Mouse (Mus musculus) adrenal gland, adult 2 months (tissue): ENCODE measurements around the gene Ppa2. TPM values are rescaled to one million over a fixed set of nuclear protein-coding genes. Genes with fewer than 3 reads are reported as not detected.

Experiments used
- DNase-seq: peaks from one replicate; pipeline ENCODE4 v3.0.0; 2021
- polyA plus RNA-seq: library from polyadenylated mRNA; depleted of rRNA; stranded (reverse); fragments of >200 nt; gene quantifications from 2 replicates; pipeline ENCODE4 v1.2.3, GENCODE M21; 2012; rRNA removed
- total RNA-seq, 2 experiments: library from RNA; stranded (reverse); gene quantifications; 2 replicates each; pipeline ENCODE4 v1.2.3; 2021

Ppa2 gene
- total and polyA plus RNA-seq, 3 experiments = 55.8 to 213 (median 71.8) TPM

DNA sequence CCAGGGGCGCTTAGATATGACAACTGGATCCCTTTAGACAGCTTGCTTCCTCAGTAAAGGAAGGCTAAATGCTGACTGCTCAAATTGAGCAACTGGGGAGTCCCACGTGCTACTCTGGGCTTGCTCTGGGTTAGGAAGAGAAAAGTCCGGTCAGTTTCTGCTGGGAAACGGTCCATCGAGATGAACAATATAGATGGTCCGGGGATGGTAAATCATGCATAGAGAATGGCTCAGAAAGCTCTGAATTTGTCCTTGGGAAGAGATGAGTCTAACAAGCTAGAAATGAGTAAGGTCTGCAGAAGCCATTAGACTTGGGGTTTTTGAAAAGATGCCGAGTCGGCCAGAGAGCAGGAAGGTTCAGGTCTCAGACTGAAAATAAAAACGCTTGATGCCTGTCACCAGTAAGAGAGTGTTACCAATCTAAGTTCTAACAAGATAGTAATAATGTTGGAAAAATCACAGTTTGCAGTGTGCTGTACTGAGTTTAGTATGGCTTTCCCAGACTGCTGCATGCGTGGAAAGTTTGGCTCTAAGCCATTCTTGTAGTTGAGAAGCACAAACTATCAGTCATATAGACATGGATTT lies 80.0 kb downstream of the Ppa2 start:
- DNase-seq = no peak

DNA sequence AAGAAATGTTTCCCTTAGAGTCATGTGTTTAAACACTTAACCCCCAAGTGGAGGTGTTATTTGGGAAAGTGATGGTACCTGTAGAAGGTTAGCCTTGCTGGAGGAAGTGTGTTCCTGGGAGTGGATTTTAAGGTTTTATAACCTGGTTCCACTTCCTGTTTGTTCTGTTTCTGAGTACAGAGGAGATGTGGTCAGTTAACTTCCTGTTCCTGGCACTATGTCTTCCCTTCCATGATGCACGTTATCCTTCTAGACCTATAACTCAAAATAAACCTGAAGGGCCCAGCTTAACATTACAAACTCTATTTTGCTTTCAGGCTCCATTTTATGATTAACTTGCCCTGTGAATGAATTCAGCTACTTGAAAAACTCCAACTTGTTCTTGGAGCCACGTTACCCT lies 84.6 kb downstream of the Ppa2 start:
- DNase-seq = no peak

DNA sequence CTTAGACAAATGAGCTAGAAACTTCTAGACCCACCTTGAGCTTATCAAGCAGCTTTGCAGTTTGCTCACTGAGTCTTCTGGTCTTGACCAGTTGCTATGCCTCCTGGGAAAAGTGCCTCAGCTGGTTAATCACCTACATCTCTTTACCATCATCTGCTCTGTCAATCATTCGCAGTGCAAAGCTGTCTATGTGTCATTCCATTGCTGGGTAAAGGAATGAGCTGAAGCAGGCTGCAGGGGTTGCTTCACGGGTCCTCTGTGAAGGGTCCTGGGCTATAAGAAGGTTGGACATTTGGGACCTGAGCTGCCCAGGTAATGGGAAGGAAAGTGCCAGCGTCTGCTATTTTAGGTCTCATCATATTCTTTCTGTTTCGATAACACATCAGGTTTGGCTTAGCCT lies 93.9 kb downstream of the Ppa2 start:
- no peak for DNase-seq

DNA sequence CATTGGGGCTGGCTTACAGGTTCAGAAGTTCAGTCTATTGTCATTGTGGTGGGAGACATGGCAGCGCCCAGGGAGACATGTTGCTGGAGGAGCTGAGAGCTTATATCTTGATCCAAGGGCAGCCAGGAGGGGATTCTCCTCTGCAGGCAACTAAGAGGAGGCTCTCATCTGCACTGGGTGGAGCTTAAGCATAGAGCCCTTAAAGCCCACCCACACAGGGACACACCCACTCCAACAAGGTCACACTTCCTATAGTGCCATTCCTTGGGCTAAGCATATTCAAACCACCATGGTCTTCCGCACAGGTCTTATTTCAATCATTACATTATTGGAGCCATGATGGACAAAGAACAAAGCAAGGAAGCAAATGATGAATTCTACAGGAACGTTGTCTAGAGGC lies 95.7 kb downstream of the Ppa2 start:
- no peak for DNase-seq

DNA sequence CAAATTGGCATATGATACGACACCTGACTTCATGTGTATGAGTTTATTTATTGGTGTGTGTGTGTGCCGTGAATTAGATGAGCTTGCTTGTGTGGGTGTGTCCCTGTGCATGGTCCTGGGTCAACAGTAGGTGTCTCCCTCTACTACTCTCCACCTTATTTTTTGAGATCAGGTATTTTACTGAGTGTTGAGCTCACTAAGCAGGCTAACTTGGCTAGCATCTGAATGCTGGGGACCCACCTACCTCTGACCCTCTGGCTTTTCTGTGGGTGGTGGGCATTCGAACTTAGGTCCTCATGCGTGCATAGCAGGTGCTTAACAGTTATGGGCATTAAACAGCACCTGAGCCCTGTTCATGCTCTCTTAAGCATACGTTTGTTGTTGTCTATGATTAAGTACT lies 96.3 kb downstream of the Ppa2 start:
- DNase-seq = no peak

- no peak for DNase-seq
Measured at GRCm38 (mm10) chr3:133411123-133411675, 101.3 kb downstream of the Ppa2 start.

DNA sequence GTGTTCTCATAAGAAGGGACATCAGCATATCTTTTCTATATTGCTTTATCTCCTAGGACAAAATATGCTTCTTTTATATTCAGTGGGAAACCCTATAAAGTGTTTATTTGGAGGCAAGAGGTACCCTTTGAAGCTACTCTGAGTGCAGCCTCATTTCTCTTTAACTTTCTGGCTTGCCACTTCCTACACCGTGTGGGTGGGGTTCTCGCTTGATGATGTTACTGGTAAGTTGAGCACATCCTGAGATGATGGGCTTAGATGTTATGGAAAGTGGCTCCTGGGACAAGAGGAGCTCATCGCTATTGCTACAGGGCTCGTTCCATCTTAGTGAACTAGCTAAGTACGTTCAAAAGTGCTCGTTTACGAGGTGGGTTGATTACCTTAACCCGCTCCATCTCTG lies 101.9 kb downstream of the Ppa2 start:
- no peak for DNase-seq

DNA sequence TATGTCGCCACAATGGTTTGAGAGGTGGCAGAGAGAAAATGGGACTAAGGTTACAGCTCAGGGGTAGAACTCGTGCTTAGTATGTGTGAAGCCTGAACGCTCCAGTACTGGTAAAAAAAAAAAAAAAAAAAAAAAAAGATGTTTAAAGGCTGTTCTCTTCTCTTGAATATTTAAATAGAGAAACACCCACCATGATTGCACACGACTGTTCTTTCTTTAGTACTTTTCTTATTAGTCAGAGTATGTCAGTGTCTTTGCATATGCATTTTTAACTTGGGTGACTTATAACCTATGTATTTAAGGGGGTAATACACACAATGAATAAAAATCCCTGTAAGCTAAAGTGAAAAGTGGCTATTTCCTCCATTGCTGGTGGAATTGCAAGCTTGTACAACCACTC lies 104.8 kb downstream of the Ppa2 start:
- no peak for DNase-seq

DNA sequence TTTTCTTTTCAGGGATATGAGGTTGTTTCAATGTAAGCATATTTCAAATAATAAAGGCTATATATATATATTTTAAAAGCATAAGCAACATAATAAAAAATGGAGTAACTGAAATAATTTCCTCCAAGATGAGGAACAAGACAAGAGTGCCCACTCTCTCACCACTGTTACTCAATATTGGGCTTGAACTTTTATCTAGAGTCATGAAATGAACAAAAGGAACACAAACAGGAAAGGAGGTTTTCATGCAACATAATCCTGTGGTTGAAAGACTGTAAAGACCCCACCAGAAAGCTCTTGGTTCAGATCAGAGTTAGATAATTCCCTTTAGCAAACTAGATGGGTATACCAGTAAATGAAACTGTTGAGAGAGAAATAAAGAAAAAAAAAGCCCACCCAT lies 113.2 kb downstream of the Ppa2 start:
- DNase-seq = no peak

Other genes with a start within 250 kb of the Ppa2 start
- gene Ints12, start 218.3 kb upstream of the Ppa2 start, total RNA-seq = 10 to 100 TPM; 10.5 to 13.2 TPM
- 1.2 and 2.1 TPM in 2 replicates for gene Ints12, start 218.3 kb upstream of the Ppa2 start, polyA plus RNA-seq
- gene Gstcd, start 218.1 kb upstream of the Ppa2 start, total RNA-seq = 10 to 100 TPM; 10.4 to 10.6 TPM
- 3.0 and 3.8 TPM in 2 replicates for gene Gstcd, start 218.1 kb upstream of the Ppa2 start, polyA plus RNA-seq
- not detected for gene Arhgef38, start 75.2 kb upstream of the Ppa2 start, total RNA-seq
- not detected in 2 replicates for gene Arhgef38, start 75.2 kb upstream of the Ppa2 start, polyA plus RNA-seq
- 10 to 100 TPM; 28.4 to 35.9 TPM for gene Tet2, start 235.0 kb downstream of the Ppa2 start, total RNA-seq
- gene Tet2, start 235.0 kb downstream of the Ppa2 start, polyA plus RNA-seq = 9.4 and 10.5 TPM in 2 replicates